Mouse (Mus musculus): ENCODE results near the gene Cdca5. TPM values are rescaled to one million over a fixed set of nuclear protein-coding genes. Genes with fewer than 3 reads are reported as not detected.

The Cdca5 gene
- total RNA-seq, 1 experiment from 2014 or later: 0.91 TPM

Other genes starting within 250 kb of the Cdca5 start
- gene Frmd8, start 209.7 kb upstream of the Cdca5 start, total RNA-seq (2023): 127 TPM
- gene Slc25a45, start 207.2 kb upstream of the Cdca5 start, total RNA-seq (2023): 27.0 TPM
- gene Tigd3, start 190.8 kb upstream of the Cdca5 start, total RNA-seq (2023): 2.3 TPM
- 116 TPM for gene Dpf2, start 172.0 kb upstream of the Cdca5 start, total RNA-seq (2023)
- gene Cdc42ep2, start 160.2 kb upstream of the Cdca5 start, total RNA-seq (2023): 0.59 TPM
- 53.3 TPM for gene Pola2, start 120.8 kb upstream of the Cdca5 start, total RNA-seq (2023)
- gene Slc22a20, start 98.8 kb upstream of the Cdca5 start, total RNA-seq (2023): not detected
- gene Capn1, start 69.1 kb upstream of the Cdca5 start, total RNA-seq (2023): 109 TPM
- 59.7 TPM for gene Syvn1, start 38.4 kb upstream of the Cdca5 start, total RNA-seq (2023)
- 18.5 TPM for gene Mrpl49, start 27.2 kb upstream of the Cdca5 start, total RNA-seq (2023)
- 3,209 TPM for gene Fau, start 27.1 kb upstream of the Cdca5 start, total RNA-seq (2023)
- 10.9 TPM for gene Znhit2, start 23.8 kb upstream of the Cdca5 start, total RNA-seq (2023)
- gene Tm7sf2, start 16.6 kb upstream of the Cdca5 start, total RNA-seq (2023): 17.4 TPM
- 112 TPM for gene Vps51, start 7.8 kb upstream of the Cdca5 start, total RNA-seq (2023)
- not detected for gene Tmem262, start 5.0 kb upstream of the Cdca5 start, total RNA-seq (2023)
- gene Gm28374, start 2.7 kb upstream of the Cdca5 start, total RNA-seq (2023): not detected
- gene Zfpl1, start within 50 bp of the Cdca5 start, total RNA-seq (2023): 58.2 TPM
- not detected for gene AC131692.1, start 9.4 kb downstream of the Cdca5 start, total RNA-seq (2023)
- not detected for gene Naaladl1, start 20.8 kb downstream of the Cdca5 start, total RNA-seq (2023)
- 5.0 TPM for gene Sac3d1, start 33.7 kb downstream of the Cdca5 start, total RNA-seq (2023)
- gene Snx15, start 43.3 kb downstream of the Cdca5 start, total RNA-seq (2023): 27.8 TPM
- gene Batf2, start 56.0 kb downstream of the Cdca5 start, total RNA-seq (2023): 0.41 TPM
- 20.1 TPM for gene Arl2, start 56.6 kb downstream of the Cdca5 start, total RNA-seq (2023)
- not detected for gene Majin, start 99.4 kb downstream of the Cdca5 start, total RNA-seq (2023)
- gene Gpha2, start 141.4 kb downstream of the Cdca5 start, total RNA-seq (2023): not detected
- gene Ppp2r5b, start 150.9 kb downstream of the Cdca5 start, total RNA-seq (2023): 17.5 TPM
- 229 TPM for gene Atg2a, start 156.7 kb downstream of the Cdca5 start, total RNA-seq (2023)
- 37.0 TPM for gene Ehd1, start 191.7 kb downstream of the Cdca5 start, total RNA-seq (2023)
- gene Cdc42bpg, start 221.5 kb downstream of the Cdca5 start, total RNA-seq (2023): 4.9 TPM
- gene Men1, start 250.0 kb downstream of the Cdca5 start, total RNA-seq (2023): 22.2 TPM

All from CD4-positive naive resting alpha-beta T cell, adult 76 days (primary cell).